Mouse (Mus musculus): ENCODE measurements around the gene Gm38392. TPM values are rescaled to one million over a fixed set of nuclear protein-coding genes. Genes with fewer than 3 reads are reported as not detected.
A peak's percentile ranks its signal among the peaks of the same experiment; 100 is the strongest.

Gene Gm38392
- polyA plus RNA-seq, 1 experiment from 2014 or later = not detected

DNA sequence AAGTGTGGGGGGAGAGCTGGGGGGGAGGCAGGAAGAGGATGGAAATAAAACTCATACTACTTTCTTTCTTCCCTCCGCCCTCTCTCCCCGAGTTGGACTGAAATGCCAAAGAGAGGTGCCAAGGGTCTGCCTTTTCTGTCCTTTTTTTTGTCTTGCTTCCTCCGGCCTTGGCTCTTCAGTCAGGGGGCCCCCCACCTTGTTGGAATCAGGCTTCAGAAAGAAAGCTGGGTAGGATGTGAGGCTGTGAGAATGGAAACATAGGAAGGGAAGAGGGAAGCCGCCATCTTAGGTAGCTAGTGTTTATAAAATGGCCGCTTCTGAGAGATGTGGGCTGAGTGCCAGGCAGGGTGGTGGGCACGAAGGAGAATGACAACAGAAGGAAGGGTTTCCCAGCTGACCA, 64.6 kb downstream of the Gm38392 start:
- no peak overlapping the region for H3K4me2 ChIP-seq (ENCODE audit: low read depth, low read length)
- DNase-seq (ENCODE audit: low spot score) = no peak
- H3K27me3 ChIP-seq (ENCODE audit: control insufficient read depth, insufficient read depth, low read length) = peaks cover 25% of the 10 kb centered on the region
- H3K4me3 ChIP-seq (ENCODE audit: low read depth, low read length) = no peak overlapping the region
- ATAC-seq (replicated peaks; ENCODE audit: insufficient number of reproducible peaks, low FRiP score, low TSS enrichment, low read depth) = no peak
- 76% methylated on average over 6 of the region's 6 CpGs for WGBS
- no peaks in the 10 kb centered on the region for H3K36me3 ChIP-seq (replicated peaks; ENCODE audit: control insufficient read depth, insufficient read depth, low read depth, low read length)
- H3K9me3 ChIP-seq (replicated peaks; ENCODE audit: control insufficient read depth, low read length) = no peaks in the 10 kb centered on the region
- no peak overlapping the region for H3K27ac ChIP-seq (replicated peaks; ENCODE audit: low read depth, low read length)
- no peaks in the 10 kb centered on the region for H3K4me1 ChIP-seq (ENCODE audit: control insufficient read depth, insufficient read depth, low read length)
- H3K9ac ChIP-seq (replicated peaks; ENCODE audit: low read length) = no peak overlapping the region

DNA sequence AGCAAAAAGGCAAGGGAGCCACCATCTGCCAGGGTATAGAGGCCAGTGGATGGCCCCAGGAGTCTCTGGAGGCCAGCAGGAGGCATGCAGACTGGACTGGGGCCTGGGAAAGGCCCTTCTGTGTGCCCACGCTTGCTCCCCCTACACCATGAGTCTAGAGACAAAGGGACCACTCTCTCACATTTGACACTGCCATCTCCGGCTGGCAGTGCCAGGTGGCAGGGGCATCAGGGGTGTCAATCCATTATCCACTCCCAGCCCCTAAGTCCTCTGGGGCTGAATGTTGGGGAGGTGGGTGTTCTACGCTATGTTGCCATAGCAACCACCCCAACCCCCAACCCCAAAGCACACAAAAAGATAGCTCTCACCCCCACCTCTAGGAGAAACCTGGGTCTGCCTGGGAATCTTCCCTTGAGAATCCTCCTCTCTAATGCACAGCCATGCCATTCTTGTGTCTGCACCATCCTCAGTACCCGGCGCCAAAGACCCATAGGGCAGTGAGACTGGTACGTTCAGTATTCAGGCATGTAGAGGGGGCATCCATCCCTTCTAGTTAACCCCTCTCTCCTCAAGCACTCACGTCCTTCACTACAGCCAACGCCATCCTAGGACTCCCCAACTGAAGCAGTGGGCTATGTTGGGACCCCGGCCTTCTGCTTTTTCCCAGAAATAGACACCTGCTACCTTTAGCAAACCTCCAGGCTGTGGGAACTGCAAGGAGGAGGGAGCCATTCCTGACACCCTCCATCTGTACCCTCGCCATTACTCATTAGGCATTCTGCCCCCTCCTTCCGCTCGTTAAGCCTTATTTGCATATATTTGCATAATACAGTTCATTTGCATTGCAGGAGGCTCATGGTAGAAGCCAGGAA, 65.3 kb downstream of the Gm38392 start:
- WGBS = 48% methylated on average over 12 of the region's 12 CpGs
- no peak overlapping the region for H3K27ac ChIP-seq (replicated peaks; ENCODE audit: low read depth, low read length)
- no peak overlapping the region for H3K4me2 ChIP-seq (ENCODE audit: low read depth, low read length)
- H3K27me3 ChIP-seq (ENCODE audit: control insufficient read depth, insufficient read depth, low read length) = peaks cover 31% of the 10 kb centered on the region
- no peaks in the 10 kb centered on the region for H3K36me3 ChIP-seq (replicated peaks; ENCODE audit: control insufficient read depth, insufficient read depth, low read depth, low read length)
- no peak overlapping the region for H3K9ac ChIP-seq (replicated peaks; ENCODE audit: low read length)
- no peaks in the 10 kb centered on the region for H3K9me3 ChIP-seq (replicated peaks; ENCODE audit: control insufficient read depth, low read length)
- H3K4me1 ChIP-seq (ENCODE audit: control insufficient read depth, insufficient read depth, low read length) = no peaks in the 10 kb centered on the region
- ATAC-seq (replicated peaks; ENCODE audit: insufficient number of reproducible peaks, low FRiP score, low TSS enrichment, low read depth) = peak; percentile 42
- no peak overlapping the region for H3K4me3 ChIP-seq (ENCODE audit: low read depth, low read length)
- no peak for DNase-seq (ENCODE audit: low spot score)

GRCm38 (mm10) chr3:88220842-88221241, 66.2 kb downstream of the Gm38392 start:
- Histone ChIP-seq H3K27me3 (ENCODE audit: control insufficient read depth, insufficient read depth, low read length) (peaks cover 41% of the 10 kb centered on the region), H3K4me2 (ENCODE audit: low read depth, low read length) (no peak overlapping the region), H3K4me1 (ENCODE audit: control insufficient read depth, insufficient read depth, low read length) (no peaks in the 10 kb centered on the region), H3K9me3 (replicated peaks; ENCODE audit: control insufficient read depth, low read length) (no peaks in the 10 kb centered on the region), H3K4me3 (ENCODE audit: low read depth, low read length) (no peak overlapping the region), H3K36me3 (replicated peaks; ENCODE audit: control insufficient read depth, insufficient read depth, low read depth, low read length) (no peaks in the 10 kb centered on the region), H3K27ac (replicated peaks; ENCODE audit: low read depth, low read length) (no peak overlapping the region), H3K9ac (replicated peaks; ENCODE audit: low read length) (no peak overlapping the region)
- DNase-seq (ENCODE audit: low spot score) (peak; percentile 90), ATAC-seq (replicated peaks; ENCODE audit: insufficient number of reproducible peaks, low FRiP score, low TSS enrichment, low read depth) (no peak)
- WGBS = 2% methylated on average over 6 of the region's 6 CpGs

GRCm38 (mm10) chr3:88219940-88220339, 67.1 kb downstream of the Gm38392 start:
- no peak overlapping the region for H3K4me3 ChIP-seq (ENCODE audit: low read depth, low read length)
- no peak overlapping the region for H3K27ac ChIP-seq (replicated peaks; ENCODE audit: low read depth, low read length)
- no peak overlapping the region for H3K9ac ChIP-seq (replicated peaks; ENCODE audit: low read length)
- ATAC-seq (replicated peaks; ENCODE audit: insufficient number of reproducible peaks, low FRiP score, low TSS enrichment, low read depth) (no peak), DNase-seq (ENCODE audit: low spot score) (no peak)
- peaks cover 48% of the 10 kb centered on the region for H3K27me3 ChIP-seq (ENCODE audit: control insufficient read depth, insufficient read depth, low read length)
- no peaks in the 10 kb centered on the region for H3K4me1 ChIP-seq (ENCODE audit: control insufficient read depth, insufficient read depth, low read length)
- 11% methylated on average over 9 of the region's 9 CpGs for WGBS
- H3K4me2 ChIP-seq (ENCODE audit: low read depth, low read length) = no peak overlapping the region
- H3K36me3 ChIP-seq (replicated peaks; ENCODE audit: control insufficient read depth, insufficient read depth, low read depth, low read length) = no peaks in the 10 kb centered on the region
- H3K9me3 ChIP-seq (replicated peaks; ENCODE audit: control insufficient read depth, low read length) = no peaks in the 10 kb centered on the region

- Histone ChIP-seq H3K36me3 (replicated peaks; ENCODE audit: control insufficient read depth, insufficient read depth, low read depth, low read length) (no peaks in the 10 kb centered on the region), H3K9ac (replicated peaks; ENCODE audit: low read length) (no peak overlapping the region), H3K27me3 (ENCODE audit: control insufficient read depth, insufficient read depth, low read length) (peaks cover 69% of the 10 kb centered on the region), H3K27ac (replicated peaks; ENCODE audit: low read depth, low read length) (no peak overlapping the region), H3K4me2 (ENCODE audit: low read depth, low read length) (no peak overlapping the region), H3K9me3 (replicated peaks; ENCODE audit: control insufficient read depth, low read length) (no peaks in the 10 kb centered on the region), H3K4me1 (ENCODE audit: control insufficient read depth, insufficient read depth, low read length) (no peaks in the 10 kb centered on the region), H3K4me3 (ENCODE audit: low read depth, low read length) (no peak overlapping the region)
- no peak for ATAC-seq (replicated peaks; ENCODE audit: insufficient number of reproducible peaks, low FRiP score, low TSS enrichment, low read depth)
- DNase-seq (ENCODE audit: low spot score) = no peak
- WGBS = 46% methylated on average over 1 of the region's 2 CpGs
These were observed 69.3 kb downstream of the Gm38392 start for GRCm38 (mm10) chr3:88217679-88218078.

- ATAC-seq (replicated peaks; ENCODE audit: insufficient number of reproducible peaks, low FRiP score, low TSS enrichment, low read depth) = no peak
- Histone ChIP-seq H3K36me3 (replicated peaks; ENCODE audit: control insufficient read depth, insufficient read depth, low read depth, low read length) (no peaks in the 10 kb centered on the region), H3K4me1 (ENCODE audit: control insufficient read depth, insufficient read depth, low read length) (no peaks in the 10 kb centered on the region), H3K27me3 (ENCODE audit: control insufficient read depth, insufficient read depth, low read length) (peaks cover 78% of the 10 kb centered on the region), H3K9me3 (replicated peaks; ENCODE audit: control insufficient read depth, low read length) (no peaks in the 10 kb centered on the region), H3K4me2 (ENCODE audit: low read depth, low read length) (no peak overlapping the region), H3K4me3 (ENCODE audit: low read depth, low read length) (no peak overlapping the region), H3K9ac (replicated peaks; ENCODE audit: low read length) (no peak overlapping the region), H3K27ac (replicated peaks; ENCODE audit: low read depth, low read length) (no peak overlapping the region)
- no peak for DNase-seq (ENCODE audit: low spot score)
- 8% methylated on average over 7 of the region's 7 CpGs for WGBS
These were observed 70.3 kb downstream of the Gm38392 start for GRCm38 (mm10) chr3:88216534-88217326.

DNA sequence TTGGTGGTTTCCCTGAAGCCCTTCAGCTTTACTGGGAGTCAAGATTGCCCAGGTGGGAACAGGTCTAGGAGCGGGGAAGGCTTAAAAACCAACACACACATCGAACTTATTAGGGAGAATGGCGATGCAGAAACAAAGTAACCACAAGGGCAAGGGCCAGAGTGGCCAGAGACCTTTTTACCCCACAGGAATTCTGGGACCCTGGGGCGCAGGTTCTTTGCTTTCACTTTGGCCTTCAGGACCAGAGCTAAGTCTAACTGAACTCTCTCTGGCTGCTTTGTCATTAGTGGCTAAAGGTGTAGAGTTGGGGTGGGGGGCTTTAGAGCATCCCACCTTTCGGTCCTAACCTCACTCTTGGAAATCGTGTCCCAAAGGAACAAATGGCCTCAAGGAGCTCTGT, 70.9 kb downstream of the Gm38392 start:
- DNase-seq (ENCODE audit: low spot score) (no peak), ATAC-seq (replicated peaks; ENCODE audit: insufficient number of reproducible peaks, low FRiP score, low TSS enrichment, low read depth) (no peak)
- peaks cover 84% of the 10 kb centered on the region for H3K27me3 ChIP-seq (ENCODE audit: control insufficient read depth, insufficient read depth, low read length)
- no peaks in the 10 kb centered on the region for H3K9me3 ChIP-seq (replicated peaks; ENCODE audit: control insufficient read depth, low read length)
- WGBS = 1% methylated on average over 6 of the region's 6 CpGs
- no peak overlapping the region for H3K9ac ChIP-seq (replicated peaks; ENCODE audit: low read length)
- H3K36me3 ChIP-seq (replicated peaks; ENCODE audit: control insufficient read depth, insufficient read depth, low read depth, low read length) = no peaks in the 10 kb centered on the region
- peak overlapping the region; percentile 15; the same call in 1 of the 2 replicates for H3K4me2 ChIP-seq (ENCODE audit: low read depth, low read length)
- H3K4me3 ChIP-seq (ENCODE audit: low read depth, low read length) = peak overlapping the region; percentile 25
- H3K27ac ChIP-seq (replicated peaks; ENCODE audit: low read depth, low read length) = no peak overlapping the region
- no peaks in the 10 kb centered on the region for H3K4me1 ChIP-seq (ENCODE audit: control insufficient read depth, insufficient read depth, low read length)

DNA sequence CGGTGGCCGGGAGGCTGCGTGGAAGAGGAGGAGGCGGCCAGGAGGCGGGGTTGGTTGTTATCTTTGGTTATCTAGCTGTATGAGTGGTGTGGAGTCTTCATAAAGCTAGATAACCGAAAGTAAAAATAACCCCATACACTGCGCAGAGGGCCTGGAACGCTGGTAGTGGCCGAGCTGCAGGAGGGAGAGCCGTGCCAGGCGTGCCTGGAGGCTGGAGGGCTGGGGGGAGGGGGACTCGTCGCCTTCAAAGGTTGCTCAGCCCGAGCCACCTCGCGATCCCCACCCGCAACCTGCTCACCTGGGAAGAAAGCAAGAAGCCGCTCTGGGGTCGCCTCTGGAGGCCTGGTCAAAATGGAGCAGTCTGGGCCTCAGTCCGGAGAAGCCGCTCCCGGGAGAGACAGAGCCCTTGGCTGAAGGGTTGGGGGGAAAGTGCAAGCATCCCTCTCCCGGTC, 71.4 kb downstream of the Gm38392 start:
- Histone ChIP-seq H3K4me2 (ENCODE audit: low read depth, low read length) (peak overlapping the region; percentile 14; the same call in 1 of the 2 replicates), H3K27me3 (ENCODE audit: control insufficient read depth, insufficient read depth, low read length) (peaks cover 84% of the 10 kb centered on the region), H3K36me3 (replicated peaks; ENCODE audit: control insufficient read depth, insufficient read depth, low read depth, low read length) (no peaks in the 10 kb centered on the region), H3K27ac (replicated peaks; ENCODE audit: low read depth, low read length) (no peak overlapping the region), H3K9me3 (replicated peaks; ENCODE audit: control insufficient read depth, low read length) (no peaks in the 10 kb centered on the region), H3K4me3 (ENCODE audit: low read depth, low read length) (peak overlapping the region; percentile 25), H3K4me1 (ENCODE audit: control insufficient read depth, insufficient read depth, low read length) (no peaks in the 10 kb centered on the region), H3K9ac (replicated peaks; ENCODE audit: low read length) (0 out of 2 replicates have a peak overlapping the region, but pooled peaks have one; percentile 36)
- no peak for ATAC-seq (replicated peaks; ENCODE audit: insufficient number of reproducible peaks, low FRiP score, low TSS enrichment, low read depth)
- no peak for DNase-seq (ENCODE audit: low spot score)
- under 1% methylated on average over 23 of the region's 23 CpGs for WGBS
